Mouse (Mus musculus) lung, postnatal 0 days (tissue): Measurements from ENCODE around the gene Aprt.

Source experiments
- CTCF ChIP-seq: IDR thresholded peaks from 2 replicates; pipeline ENCODE4 v1.5.1; 2016; ENCODE audit warnings: antibody characterized with exemption, mild to moderate bottlenecking
- EP300 ChIP-seq: IDR thresholded peaks from 2 replicates; pipeline ENCODE4 v1.6.1; 2016; ENCODE audit warnings: antibody characterized with exemption, mild to moderate bottlenecking, control low read depth

- TF ChIP-seq CTCF (no peak), EP300 (peak; percentile 41; the same call in 1 of the 2 replicates)
These were observed 51.7 kb downstream of the Aprt start for GRCm38 (mm10) chr8:122525004-122525403.
